Mouse (Mus musculus): ENCODE measurements around the gene Ogfod2. TPM values are rescaled to one million over a fixed set of nuclear protein-coding genes. Genes with fewer than 3 reads are reported as not detected.

Gene Ogfod2
- total RNA-seq (2017): 10.7 to 21.5 TPM (median 14.4 TPM) in 3 replicates

GRCm38 (mm10) chr5:124111742-124112497 is at the start of gene Ogfod2:
Gene Ogfod2 (plus strand): TSS chr5:124112297.
- ATAC-seq (replicated peaks; ENCODE audit: insufficient number of reproducible peaks, low FRiP score, low TSS enrichment, poor library complexity, severe bottlenecking): peak; percentile 90

DNA sequence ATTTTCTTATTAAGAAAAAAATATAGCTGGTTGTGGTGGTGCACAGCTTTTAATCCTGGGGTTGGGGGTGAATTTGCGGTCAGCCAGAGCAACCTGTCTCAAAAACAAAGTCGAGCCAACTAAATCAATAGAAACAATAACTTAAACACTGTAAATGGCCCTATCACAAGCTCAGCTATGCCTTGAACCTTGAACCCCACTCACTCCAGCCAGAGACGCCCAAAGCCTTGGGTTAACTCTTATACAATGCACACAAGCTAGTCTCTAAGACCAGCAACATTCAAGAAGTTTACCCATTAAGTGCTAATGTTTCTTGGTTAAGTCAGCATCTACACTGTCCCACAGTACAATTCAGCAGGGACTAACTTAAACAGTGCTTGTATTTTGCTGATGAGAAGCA is 42.4 kb upstream of the Ogfod2 start:
- no peak for ATAC-seq (replicated peaks; ENCODE audit: insufficient number of reproducible peaks, low FRiP score, low TSS enrichment, poor library complexity, severe bottlenecking)

DNA sequence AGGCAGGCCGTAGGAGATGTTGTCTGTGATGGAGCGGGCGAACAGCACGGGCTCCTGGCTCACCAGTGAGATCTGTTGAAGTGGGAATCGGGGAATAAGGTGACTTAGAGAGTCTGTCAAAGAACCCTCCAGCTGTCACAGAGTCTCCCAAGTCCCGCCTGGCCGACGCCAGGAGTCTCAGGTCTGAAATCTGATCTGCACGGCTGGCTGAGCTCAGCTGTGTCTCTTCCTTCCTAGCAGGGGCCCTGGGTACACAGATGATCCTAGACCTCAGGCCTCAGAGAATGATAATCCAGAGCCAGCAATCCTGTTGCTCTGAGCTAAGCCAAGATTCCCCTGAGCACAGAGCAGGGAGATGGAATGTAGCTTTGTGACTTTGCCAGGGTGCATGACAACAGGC is 38.4 kb upstream of the Ogfod2 start:
- ATAC-seq (replicated peaks; ENCODE audit: insufficient number of reproducible peaks, low FRiP score, low TSS enrichment, poor library complexity, severe bottlenecking): no peak

DNA sequence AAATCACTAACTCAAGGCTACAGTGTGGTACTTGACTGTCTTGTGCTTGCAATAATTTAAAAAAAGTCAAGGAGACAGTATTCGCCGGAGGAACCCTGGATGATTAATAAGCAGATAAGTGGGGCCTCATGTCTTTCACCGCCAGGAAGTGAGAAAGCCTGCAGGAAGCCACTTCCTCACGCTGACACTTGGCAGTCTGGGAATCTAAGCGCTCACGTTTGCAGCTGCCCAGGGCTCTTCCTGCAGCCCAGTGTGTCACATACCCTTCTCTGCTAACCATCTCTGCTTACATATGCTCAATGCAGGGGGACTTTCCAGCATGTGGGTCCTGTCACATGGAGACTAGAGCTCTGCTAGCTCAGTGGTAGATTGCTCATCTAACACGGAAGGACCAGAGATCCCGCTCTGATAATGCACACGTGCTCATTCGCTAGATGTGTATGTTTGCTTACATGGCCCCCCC is 37.2 kb upstream of the Ogfod2 start:
- ATAC-seq (replicated peaks; ENCODE audit: insufficient number of reproducible peaks, low FRiP score, low TSS enrichment, poor library complexity, severe bottlenecking): 0 out of 2 replicates have a peak, but pooled peaks have one; percentile 23

DNA sequence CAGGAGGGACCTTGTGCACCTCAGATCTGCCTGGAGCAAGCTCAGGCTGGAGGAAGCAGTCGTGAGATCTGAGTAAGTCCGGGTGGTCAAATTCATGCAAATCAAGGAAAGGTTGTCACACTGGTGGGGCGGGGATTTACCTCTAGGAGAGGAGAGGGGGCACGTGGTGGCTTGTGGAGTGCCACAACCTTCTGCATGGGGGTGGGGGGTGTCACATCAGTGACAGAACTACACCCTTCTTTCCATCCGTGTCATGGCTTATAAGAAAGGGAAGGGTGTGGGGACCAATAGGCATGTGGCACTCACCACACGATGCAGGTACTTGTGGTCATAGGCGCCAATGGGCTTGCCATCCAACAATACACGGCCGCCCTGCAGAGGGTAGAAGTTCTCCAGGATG is 36.4 kb upstream of the Ogfod2 start:
- peak; percentile 44 for ATAC-seq (replicated peaks; ENCODE audit: insufficient number of reproducible peaks, low FRiP score, low TSS enrichment, poor library complexity, severe bottlenecking)

DNA sequence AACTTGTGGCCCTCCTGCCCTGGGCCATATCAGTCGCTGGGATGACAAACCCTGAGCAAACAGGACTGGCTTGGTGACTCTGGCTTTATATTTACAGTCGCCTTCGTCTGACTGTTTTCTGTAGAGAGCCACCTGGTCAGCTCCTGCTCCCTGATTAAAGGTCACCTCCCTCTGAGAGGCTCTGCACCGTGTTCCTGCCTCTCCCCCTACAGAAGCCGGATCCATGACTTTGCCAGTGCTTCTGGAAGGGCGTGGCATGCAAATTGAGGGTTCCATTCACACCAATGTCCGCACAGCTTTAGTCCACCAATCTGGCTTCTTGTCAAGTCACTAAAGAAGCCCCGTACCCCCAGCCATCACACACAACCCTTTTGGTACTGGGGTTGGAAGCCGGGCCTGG is 35.5 kb upstream of the Ogfod2 start:
- ATAC-seq (replicated peaks; ENCODE audit: insufficient number of reproducible peaks, low FRiP score, low TSS enrichment, poor library complexity, severe bottlenecking): no peak

DNA sequence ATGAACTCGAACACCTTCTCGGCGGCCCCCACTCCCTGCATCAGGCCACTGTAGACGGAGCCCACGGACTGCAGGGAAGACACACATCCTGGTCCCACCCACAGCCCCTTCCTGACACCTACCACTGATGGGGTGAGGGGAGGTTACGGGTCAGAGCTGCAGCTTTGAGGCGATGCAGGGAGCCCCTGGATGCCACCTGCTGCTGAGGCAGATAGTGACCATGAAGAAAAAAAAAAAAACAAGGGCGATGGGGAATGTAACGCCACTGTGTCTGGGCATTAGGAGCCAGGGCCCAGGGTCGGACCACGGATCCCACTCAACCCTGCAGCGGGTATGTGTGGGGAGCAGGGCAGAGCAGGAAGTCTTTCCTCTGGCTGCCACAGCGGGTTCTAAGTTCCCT is 34.9 kb upstream of the Ogfod2 start:
- no peak for ATAC-seq (replicated peaks; ENCODE audit: insufficient number of reproducible peaks, low FRiP score, low TSS enrichment, poor library complexity, severe bottlenecking)

DNA sequence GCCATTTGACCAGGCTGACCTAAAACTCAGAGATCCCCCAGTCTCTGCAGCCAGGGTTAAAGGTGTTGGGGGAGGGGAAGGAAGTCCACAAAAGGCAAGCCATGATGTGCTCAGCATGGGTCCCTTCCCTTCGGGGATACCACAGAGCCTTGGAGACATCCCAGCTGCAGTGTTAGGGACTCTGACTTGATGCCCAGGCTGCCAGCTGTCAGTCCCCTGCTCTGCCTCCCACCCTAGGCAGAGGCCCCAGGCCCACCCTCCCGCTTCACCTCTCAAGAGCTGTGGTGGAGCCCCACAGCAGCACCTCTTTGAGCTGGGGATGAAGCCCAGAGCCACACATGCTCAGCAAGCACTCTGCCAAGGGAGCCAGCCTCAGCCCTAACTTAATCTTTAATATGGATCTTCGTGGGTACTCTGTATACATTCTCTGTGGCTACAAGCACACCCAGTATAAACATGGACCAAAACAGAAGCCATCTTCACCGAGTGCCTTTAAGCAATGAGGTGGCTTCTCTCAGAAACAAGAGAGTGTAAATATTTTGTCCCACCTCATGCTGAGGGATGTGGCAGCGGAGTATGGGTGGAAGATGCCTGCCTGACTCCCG is 34.1 kb upstream of the Ogfod2 start:
- ATAC-seq (replicated peaks; ENCODE audit: insufficient number of reproducible peaks, low FRiP score, low TSS enrichment, poor library complexity, severe bottlenecking): no peak

DNA sequence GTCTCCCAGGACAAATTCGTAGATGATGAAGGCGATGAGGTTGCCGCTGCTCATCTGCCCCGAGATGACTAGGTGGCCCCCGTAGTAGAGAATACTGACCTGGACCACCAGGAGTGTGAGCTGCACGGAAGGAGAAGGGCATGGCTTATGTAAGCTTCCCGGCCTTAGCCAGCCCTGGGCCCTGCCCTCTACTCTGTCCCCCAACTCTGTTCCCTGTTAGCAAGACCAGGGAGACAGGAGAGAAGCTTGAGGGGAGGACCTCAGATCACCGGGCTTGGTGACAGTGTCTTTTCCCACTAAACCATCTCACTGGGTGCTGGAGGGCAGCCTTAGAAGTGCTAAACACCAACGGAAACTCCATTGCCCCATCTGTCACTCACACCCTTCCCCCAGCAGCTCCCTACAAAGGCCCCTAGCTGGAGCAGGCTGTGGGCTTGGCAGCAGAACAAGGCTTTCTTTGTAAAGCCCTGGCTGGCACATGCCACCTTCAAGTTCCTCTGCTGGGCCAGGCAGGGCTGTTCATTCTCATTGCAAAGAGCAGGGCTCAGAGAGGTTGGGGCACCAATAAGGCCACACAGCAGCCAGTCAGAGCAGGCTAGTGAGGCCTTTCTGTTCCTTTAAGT is 33.2 kb upstream of the Ogfod2 start:
- no peak for ATAC-seq (replicated peaks; ENCODE audit: insufficient number of reproducible peaks, low FRiP score, low TSS enrichment, poor library complexity, severe bottlenecking)

GRCm38 (mm10) chr5:124079880-124080279 is 32.2 kb upstream of the Ogfod2 start:
- no peak for ATAC-seq (replicated peaks; ENCODE audit: insufficient number of reproducible peaks, low FRiP score, low TSS enrichment, poor library complexity, severe bottlenecking)

DNA sequence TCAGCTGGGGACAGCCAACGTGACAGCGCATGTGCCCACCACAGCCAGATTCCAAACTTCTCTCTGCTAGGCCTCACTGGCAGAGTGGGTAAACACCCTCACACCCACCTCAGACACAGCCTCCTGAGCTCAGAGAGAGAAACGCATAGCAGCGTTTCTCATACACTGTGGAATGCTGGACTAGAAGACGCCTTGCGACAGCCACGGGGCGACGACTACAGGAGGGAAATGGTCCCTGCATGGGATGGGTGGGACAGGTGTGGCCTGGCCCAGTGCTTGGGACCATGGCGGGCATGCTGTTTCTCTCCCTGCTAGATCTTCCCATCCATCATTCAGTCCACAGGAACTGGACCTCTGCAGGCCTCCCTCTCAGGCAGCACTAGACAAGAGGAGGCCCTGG is 29.6 kb upstream of the Ogfod2 start:
- no peak for ATAC-seq (replicated peaks; ENCODE audit: insufficient number of reproducible peaks, low FRiP score, low TSS enrichment, poor library complexity, severe bottlenecking)

DNA sequence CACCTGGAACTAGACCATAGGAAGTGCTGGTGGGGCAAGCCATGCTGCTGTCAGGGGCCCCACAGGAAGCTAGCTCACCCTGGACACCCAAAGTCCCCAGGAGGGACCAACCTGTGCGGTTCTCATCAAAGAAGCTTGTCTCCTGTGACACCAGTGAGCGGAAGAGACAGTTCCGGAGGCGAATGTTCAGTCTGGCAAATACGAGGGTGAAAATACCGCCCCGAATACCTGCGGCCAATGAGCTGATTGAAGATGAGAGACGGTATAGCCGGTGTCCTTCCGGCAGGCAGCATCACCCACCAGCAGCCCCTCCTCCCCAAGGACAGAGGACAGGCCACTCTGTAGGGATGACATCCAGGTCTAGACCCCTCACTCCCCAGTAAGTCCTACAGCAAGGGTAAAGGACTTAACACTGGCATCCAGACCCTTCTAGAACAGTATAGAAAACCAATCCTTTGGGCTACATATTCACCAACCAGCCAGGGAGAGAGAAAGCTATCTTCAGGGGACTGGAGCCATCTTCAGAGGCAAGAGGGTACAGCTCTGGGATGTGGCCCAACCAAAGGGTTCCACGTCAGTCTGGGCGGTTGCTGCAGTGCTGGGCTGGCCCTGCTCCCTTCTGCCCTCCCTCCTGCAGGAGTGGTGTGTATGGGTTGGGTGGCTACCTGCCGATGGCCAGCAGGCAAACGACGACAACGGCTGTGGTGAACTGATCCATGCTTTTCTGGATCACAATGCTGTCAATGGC is 29.0 kb upstream of the Ogfod2 start:
- ATAC-seq (replicated peaks; ENCODE audit: insufficient number of reproducible peaks, low FRiP score, low TSS enrichment, poor library complexity, severe bottlenecking): no peak

GRCm38 (mm10) chr5:124083850-124084587 is 28.1 kb upstream of the Ogfod2 start:
- ATAC-seq (replicated peaks; ENCODE audit: insufficient number of reproducible peaks, low FRiP score, low TSS enrichment, poor library complexity, severe bottlenecking): no peak

DNA sequence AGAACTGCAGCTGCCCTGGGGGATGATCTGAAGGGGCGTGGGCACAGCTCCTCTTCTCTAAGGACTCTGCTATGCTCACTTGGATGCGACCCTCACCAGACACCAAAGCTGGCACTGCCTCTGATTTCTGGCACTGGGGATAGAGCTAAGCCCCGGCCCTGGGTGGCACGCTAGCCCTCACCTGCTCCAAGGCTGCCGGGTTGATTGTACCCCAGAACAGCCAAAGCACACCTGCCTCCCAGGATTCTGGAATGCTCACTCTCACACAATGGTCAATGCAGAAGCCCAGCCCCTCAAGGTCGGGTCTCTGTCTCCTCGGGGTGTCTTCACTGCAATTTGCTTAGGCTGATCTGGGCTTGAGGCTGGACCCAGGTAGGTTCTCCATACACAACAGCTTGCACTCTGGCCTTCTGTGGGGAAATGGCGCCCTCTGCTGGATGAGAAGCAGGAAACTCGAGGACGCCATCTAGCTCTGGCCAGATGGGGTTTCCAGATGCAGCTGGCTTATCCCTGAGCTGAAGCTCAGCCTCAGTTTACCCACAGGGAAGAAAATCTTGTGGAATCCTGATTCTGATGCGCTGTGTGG is 27.4 kb upstream of the Ogfod2 start:
- ATAC-seq (replicated peaks; ENCODE audit: insufficient number of reproducible peaks, low FRiP score, low TSS enrichment, poor library complexity, severe bottlenecking): peak; percentile 77

DNA sequence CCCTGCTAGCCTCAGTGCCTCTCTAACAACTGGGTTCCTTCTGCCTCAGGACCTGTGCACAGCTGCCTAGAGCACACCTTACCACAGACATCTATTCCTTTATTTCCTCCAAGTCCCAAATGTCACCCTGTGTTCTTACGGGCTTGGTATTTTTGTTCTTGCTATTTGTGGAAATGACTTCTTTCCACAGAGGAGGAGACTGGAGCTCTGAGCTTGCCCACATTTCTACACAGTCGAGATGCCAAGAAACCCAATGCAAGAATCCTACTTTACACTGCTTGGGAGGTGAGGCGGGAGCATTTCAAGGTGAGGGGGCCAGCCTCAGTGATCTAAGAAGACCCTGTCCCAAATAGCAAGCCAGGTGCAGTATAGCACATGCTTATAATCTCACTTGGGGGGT is 26.6 kb upstream of the Ogfod2 start:
- no peak for ATAC-seq (replicated peaks; ENCODE audit: insufficient number of reproducible peaks, low FRiP score, low TSS enrichment, poor library complexity, severe bottlenecking)

- no peak for ATAC-seq (replicated peaks; ENCODE audit: insufficient number of reproducible peaks, low FRiP score, low TSS enrichment, poor library complexity, severe bottlenecking)
These were observed 25.2 kb upstream of the Ogfod2 start for GRCm38 (mm10) chr5:124086876-124087275.

- no peak for ATAC-seq (replicated peaks; ENCODE audit: insufficient number of reproducible peaks, low FRiP score, low TSS enrichment, poor library complexity, severe bottlenecking)
These were observed 22.2 kb upstream of the Ogfod2 start for GRCm38 (mm10) chr5:124089868-124090267.

DNA sequence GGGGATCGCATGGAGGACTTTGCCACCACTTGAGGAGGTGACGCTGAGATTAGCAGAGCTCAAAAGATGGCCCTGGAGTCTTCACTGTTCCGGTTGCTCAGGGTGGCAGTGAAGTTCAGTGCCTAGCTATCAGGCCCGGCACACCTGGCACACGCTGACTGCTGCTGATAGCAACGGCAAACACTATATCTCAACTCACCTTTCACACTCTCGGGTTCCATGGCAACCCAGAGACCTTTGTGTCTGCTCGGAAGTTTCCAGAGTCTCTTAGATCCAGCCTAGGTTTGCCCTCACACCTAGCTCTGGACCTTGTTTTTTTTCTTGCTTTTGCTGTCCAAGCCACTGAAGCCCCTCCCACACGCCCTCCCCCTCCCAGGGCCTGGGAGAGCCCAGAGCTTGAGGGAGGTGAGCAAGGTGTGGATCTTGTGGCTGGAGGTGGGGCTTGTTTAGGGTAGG is 20.1 kb upstream of the Ogfod2 start:
- no peak for ATAC-seq (replicated peaks; ENCODE audit: insufficient number of reproducible peaks, low FRiP score, low TSS enrichment, poor library complexity, severe bottlenecking)

All from monocyte, adult 5-6 weeks (primary cell).